In genomic region chr14:35270260-35270659, GRCm38 (mm10) we compare ENCODE assay signal across 17 mouse cellular contexts.
"Had no signal": no experiment of that assay in that cellular context is flagged by ENCODE, and none has a peak within 500 bp of the region (broad histone marks: within the 10 kb centered on the region; RNA-seq: fewer than 3 reads in every experiment).

No protein-coding gene starts in this region.

- H3K9me3 ChIP-seq: lung, embryonic 15.5 days; midbrain, embryonic 13.5 days; midbrain, embryonic 15.5 days; neural tube, embryonic 12.5 days; stomach, embryonic 15.5 days had no signal

- H3K27ac ChIP-seq: lung, embryonic 15.5 days; macrophage; midbrain, embryonic 13.5 days; midbrain, embryonic 15.5 days; neural tube, embryonic 12.5 days; stomach, embryonic 15.5 days; stomach, postnatal 0 days had no signal

- H3K4me2 ChIP-seq: lung, embryonic 15.5 days; midbrain, embryonic 11.5 days; midbrain, embryonic 13.5 days; midbrain, embryonic 15.5 days; neural tube, embryonic 12.5 days; stomach, embryonic 15.5 days had no signal

- ATAC-seq: lung, postnatal 0 days; midbrain, embryonic 13.5 days; midbrain, embryonic 15.5 days had no signal

- H3K27me3 ChIP-seq: lung, embryonic 15.5 days; megakaryocyte, embryonic 14.5 days; midbrain, embryonic 13.5 days; midbrain, embryonic 15.5 days; neural tube, embryonic 12.5 days; stomach, embryonic 15.5 days had no signal

- H3K9ac ChIP-seq: lung, embryonic 15.5 days; midbrain, embryonic 13.5 days; midbrain, embryonic 15.5 days; neural tube, embryonic 12.5 days; stomach, embryonic 15.5 days had no signal

- H3K4me1 ChIP-seq: lung, embryonic 15.5 days; megakaryocyte, embryonic 14.5 days; midbrain, embryonic 13.5 days; midbrain, embryonic 15.5 days; neural tube, embryonic 12.5 days; stomach, embryonic 15.5 days had no signal

- H3K36me3 ChIP-seq: lung, embryonic 15.5 days; midbrain, embryonic 13.5 days; midbrain, embryonic 15.5 days; neural tube, embryonic 12.5 days; stomach, embryonic 15.5 days had no signal

- DNase-seq: lung, adult 2 months; lung, postnatal 14 days; lung, postnatal 36 days; right cerebral cortex, postnatal 14 days; thymus, adult 2 months; thymus, postnatal 25 days; thymus, postnatal 4 days had no signal

- H3K4me3 ChIP-seq: lung, embryonic 15.5 days; megakaryocyte, embryonic 14.5 days; midbrain, embryonic 13.5 days; midbrain, embryonic 15.5 days; neural tube, embryonic 12.5 days; stomach, embryonic 15.5 days had no signal
